Mouse (Mus musculus): Measurements from ENCODE around the gene Dhcr24.

Dhcr24 gene

GRCm38 (mm10) chr4:106606639-106607554 is 46.1 kb downstream of the Dhcr24 start:
- DNase-seq (ENCODE audit: low spot score in 2 of 2): no peak

DNA sequence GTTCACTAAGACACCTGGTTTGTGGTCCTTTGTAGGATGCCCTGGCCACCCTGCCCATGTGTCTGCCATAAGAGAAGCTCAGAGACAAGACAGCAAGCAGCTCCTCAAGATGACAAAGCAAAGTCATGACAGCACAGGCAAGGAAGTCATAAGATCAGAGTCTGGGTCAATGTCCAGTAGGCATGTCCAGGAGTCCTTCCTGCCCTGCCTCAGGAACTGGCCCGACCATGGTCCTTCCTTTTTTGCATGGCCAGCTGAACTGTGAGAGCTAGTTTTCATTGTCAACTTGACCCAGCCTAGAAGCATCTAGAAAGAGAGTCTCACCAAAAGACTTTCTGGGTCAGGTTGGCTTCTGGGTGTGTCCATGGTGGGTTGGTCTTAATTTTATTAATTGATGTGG is 47.1 kb downstream of the Dhcr24 start:
- DNase-seq (ENCODE audit: low spot score in 2 of 2): no peak

DNA sequence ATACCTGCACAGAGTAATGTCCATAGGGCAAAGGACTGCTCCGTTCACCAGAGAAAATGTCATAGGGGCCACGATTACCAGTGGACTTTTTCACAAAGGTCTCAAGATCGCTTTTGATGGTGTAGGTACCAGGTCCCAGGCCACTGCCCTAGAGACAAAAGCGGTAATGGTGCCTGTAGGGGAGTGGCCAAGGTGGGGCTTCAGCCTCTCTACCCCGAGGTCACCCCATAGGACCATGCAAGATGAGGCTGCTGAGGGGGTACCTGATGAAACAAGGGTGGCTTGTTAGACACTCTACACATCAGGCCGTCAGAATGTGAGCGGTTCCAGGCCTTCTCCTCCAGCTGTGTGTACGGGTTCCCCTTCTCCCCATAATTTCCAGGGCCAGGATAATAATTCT is 52.3 kb downstream of the Dhcr24 start:
- DNase-seq (ENCODE audit: low spot score in 2 of 2): no peak

DNA sequence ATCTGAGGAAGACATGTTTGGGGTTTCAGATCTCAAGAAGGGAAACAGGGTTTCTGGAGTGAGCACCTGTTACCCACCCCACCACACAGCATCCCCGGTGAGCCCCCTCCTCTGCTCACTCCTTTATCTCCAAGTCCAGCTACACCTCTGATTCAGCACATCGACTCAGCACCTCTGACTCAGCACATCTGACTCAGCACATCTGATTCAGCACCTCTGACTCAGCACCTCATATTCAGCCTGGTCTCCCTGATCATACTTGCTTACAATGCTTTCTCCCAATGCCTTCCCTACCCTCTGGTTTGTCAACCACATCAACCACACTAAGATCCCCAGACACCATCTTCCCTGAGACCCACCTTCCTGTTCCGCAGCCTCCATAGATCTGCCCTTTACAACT is 52.7 kb downstream of the Dhcr24 start:
- peak in 1 of 2 experiments; percentile 13 for DNase-seq (ENCODE audit: low spot score in 2 of 2)

DNA sequence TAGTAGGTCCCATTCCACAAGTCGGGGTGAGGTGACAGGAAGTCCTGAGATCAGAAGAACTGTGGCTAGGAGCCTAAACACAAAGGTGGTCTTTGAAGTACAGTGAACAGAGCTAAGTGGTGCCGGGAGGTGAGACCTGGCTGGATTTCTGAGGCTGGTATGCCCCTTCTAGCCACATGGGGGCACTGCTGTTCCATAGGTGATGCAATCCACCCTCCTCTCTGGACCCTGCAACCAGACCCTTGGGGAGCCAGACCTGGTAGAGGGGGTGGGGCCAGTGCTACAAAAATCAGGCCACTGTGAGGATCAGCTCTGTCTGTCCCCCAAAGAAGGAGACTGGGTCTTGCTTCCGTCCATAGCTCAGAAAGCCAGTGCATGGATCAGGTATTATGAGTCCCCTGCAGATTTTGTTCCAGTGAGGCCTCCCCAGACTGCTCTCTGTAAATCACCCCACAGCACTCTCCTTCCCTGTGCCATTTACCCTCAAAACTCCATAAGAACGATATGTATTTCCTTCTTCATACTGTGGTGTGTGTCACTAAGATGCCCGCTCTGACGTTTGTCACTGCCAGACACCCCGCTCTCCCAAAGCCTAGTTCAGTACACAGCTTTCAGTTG is 53.5 kb downstream of the Dhcr24 start:
- peak; percentile 30 to 32 for DNase-seq (ENCODE audit: low spot score in 2 of 2)

GRCm38 (mm10) chr4:106614881-106615280 is 54.0 kb downstream of the Dhcr24 start:
- no peak for DNase-seq (ENCODE audit: low spot score in 2 of 2)

DNA sequence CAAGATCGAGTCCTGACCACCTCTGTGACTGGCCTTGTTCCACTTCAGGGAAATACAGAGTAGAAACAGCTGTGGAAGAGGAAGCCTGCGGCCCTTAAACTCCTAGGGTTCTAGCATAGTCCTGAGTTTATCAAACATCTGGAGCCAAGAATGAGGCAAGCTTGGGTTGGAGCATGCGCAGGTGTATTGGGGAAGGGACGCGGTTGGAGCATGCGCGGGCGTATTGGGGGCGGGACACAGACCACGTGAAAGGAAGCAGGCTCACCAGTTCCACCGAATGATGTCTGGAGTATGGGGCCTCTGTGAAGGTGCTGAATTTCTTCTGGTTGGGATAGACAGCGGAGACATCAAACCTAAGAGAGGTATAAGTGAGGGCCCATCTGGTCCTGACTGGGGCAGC is 54.8 kb downstream of the Dhcr24 start:
- DNase-seq (ENCODE audit: low spot score in 2 of 2): no peak

DNA sequence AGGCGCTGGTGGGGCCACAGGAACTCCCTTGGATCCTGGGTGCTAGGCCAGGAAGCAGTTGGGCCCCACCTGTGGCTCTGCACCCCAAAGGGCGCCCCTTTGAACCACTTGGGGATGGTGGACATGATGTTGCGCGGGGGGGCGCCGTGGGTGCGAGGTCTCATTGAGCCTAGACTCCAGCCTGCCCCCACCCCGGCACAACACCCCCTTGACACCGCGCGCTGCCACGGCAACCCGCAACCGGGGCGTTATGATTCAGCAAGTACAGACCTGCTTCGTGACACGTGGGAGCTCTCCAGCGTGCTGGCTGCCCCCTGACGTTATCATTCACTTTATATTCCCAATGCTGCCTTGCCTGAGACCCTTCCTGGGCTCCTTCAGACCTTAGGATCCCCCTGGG is 56.2 kb downstream of the Dhcr24 start, which contains the start of gene Lexm:
TSS of gene Lexm (minus strand) at position 186 of the 400 bp plus-strand sequence.
- DNase-seq (ENCODE audit: low spot score in 2 of 2): no peak

- no peak for DNase-seq (ENCODE audit: low spot score in 2 of 2)
These were observed 58.1 kb downstream of the Dhcr24 start for GRCm38 (mm10) chr4:106618898-106619297.

DNA sequence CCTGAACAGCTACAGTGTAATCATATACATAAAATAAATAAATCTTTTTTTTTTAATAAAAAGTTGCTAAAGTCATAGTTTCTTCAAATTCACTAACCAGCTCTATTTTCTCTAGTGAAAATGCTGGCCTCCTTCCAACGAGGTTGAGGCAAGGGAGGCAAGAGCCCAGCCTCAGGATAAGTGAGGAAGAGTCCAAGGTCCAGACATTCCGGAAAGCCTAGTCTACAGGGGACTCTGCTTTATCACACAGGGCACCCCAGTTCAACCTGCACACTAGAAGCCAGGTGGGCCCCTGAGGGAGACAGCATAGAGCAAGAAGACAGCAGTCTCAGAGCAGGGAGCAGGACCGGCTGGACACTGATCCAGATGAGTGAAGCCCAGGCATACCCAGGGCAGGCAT is 60.6 kb downstream of the Dhcr24 start:
- no peak for DNase-seq (ENCODE audit: low spot score in 2 of 2)

DNA sequence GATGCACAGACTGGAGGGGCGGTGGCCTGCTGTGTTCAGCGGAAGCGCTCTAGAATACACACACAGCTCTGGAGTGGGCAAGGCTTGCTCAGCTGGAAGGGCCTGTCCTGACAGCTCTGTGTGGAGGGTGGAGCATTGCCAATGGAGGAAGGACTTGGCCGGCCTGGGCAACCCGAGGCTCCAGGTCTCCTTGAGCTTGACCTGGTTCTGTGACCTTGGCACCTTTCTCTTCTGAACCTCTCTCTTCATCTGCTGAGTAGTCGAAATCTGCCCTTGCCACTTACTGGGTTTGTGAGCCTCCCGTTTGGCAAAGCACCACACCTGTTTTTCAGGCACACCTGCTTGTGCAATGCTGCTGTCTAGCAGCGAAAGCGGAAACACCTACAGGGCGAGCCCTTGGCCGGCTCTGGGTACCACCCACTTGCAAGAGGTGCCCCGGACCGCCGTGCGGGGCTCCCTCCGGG is 61.2 kb downstream of the Dhcr24 start, which contains the start of gene Ttc22:
TSS of gene Ttc22 (plus strand) at position 403 of the 464 bp plus-strand sequence.
- no peak for DNase-seq (ENCODE audit: low spot score in 2 of 2)

- DNase-seq (ENCODE audit: low spot score in 2 of 2): no peak
These were observed 61.9 kb downstream of the Dhcr24 start for GRCm38 (mm10) chr4:106622712-106623111.

- no peak for DNase-seq (ENCODE audit: low spot score in 2 of 2)
These were observed 63.4 kb downstream of the Dhcr24 start for GRCm38 (mm10) chr4:106624271-106624670.

- no peak for DNase-seq (ENCODE audit: low spot score in 2 of 2)
These were observed 67.0 kb downstream of the Dhcr24 start for GRCm38 (mm10) chr4:106627809-106628208.

DNA sequence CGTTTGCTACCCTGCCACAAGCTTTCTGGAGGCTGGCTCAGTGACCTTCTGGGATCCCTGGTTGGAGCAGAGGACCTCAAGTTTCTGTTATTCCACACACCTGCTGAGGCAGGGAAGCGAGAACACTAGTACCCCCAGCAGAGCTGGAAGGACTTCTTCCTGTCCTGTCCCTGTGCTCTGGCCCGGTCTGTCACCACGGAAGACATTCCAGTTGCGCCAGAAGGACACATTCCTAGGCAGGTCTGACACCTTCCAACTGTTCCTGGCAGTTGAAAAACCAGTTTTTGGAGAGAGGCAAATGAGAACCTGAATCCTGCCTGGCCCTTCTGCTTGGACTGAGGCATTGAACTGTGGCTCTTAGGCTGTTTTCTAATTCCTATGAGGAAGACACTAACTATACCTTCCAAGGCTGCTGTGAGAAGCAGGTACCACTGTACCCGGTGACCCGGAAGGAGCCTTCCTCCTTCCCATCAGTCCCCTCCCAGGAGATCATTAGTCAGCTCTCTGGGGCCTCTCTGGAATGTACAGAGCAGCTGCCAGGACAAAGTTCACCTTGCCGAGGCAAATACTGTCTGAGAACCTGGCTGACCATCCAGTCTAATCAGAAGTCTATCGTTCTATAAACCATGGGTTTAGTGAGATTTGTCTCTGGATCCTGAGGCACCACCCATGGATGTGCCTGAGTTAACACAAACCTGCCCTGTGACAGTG is 68.0 kb downstream of the Dhcr24 start:
- no peak for DNase-seq (ENCODE audit: low spot score in 2 of 2)

DNA sequence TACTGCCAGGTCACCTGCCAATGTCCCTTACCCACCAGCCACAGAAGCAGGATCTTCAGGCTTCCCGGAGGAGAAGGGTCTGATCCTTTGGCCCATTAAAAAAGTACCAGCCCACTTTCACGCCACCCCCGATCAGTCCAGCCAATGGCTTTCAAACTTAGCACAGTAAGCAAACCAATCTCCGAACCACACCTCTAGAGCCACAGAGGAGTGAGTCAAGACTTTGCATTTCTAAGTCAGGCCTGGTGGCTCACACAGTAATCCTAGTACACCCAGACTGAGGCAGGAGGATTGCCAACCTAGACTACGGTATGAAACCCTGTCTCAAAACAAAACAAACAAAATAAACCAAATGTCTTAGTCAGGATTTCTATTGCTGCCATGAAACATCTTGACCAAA is 68.5 kb downstream of the Dhcr24 start:
- no peak for DNase-seq (ENCODE audit: low spot score in 2 of 2)

DNA sequence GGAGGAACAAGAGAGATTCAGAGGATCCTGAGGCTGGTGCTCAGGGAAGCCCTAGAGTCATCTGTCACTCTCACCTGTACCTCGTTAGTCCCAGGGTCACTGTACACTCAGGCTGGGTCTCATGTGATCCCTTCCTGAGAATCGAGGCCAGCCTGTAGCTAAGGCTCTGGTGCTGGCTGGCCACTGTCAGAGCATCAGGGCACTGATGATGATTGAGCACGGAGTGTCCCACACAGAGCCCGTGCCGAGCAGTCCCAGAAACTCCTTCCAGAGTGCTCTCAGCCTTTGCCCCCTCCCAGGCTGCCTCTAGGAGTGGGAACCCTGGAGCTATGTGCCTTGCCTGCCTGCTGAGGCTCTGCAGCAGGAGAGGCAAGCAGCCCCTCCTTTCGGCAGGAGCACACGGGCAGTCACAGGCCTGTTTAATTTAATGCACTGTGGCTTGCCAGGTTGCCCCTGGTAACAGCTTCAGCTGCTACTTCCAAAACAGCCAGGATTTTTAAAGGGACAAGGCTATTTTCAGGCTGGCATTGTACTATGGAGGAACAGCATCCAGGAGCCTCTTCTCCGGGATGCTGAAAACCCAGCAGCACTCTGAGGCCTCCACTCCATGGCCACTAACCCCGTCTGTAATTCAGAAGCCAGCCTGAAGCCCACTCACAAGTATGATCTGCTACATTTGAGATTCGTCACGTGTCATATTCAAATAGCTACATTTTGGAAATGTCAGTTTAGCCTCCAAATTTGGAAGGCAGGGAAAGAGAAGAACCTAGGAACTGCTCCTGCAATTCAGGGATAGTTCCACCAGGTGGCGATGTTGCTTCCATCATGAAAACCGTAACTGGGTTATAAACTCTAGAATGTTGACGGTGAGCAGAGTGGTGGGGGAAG is 69.7 kb downstream of the Dhcr24 start:
- peak; percentile 8 to 20 for DNase-seq (ENCODE audit: low spot score in 2 of 2)

GRCm38 (mm10) chr4:106632313-106632712 is 71.5 kb downstream of the Dhcr24 start:
- DNase-seq (ENCODE audit: low spot score in 2 of 2): no peak

DNA sequence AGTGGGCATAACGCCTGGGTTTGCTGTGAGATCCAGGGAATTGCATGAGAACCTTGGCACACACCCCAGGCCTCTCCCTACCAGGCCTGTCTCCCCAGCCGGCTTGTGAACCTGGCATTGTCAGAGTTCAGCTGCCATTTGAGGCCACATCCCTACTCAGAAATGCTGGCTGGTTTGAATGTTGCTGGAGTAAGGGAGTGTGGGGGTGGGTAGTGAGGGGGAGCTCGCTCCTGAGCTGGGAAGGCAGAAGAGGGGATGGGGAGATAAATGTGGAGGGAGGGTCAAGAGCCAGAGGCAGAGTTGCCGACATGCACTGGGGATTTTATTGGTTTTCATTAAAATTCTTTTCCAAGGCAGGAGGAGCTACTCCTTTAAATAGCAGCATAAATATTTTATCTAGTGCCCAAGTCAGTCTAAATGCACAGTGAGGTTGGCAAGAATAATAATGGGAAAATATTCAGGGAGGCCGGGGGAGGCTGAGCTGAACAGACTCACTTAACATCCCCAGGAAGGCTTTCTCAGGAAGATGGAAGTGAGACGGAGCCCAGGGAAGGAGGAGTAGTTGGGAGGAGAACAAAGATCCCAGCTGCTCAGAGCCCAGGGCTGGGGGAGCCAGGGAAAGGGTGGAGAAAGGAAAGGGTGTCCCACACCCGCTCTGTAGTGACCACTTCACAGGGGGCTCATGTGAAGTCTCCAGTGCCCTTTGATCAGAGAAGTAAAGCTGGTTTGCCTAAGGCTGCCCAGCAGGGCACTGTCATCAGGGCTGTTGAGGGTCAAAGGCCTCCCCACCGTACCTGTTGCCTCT is 72.6 kb downstream of the Dhcr24 start:
- DNase-seq (ENCODE audit: low spot score in 2 of 2): no peak

GRCm38 (mm10) chr4:106634086-106634479 is 73.2 kb downstream of the Dhcr24 start:
- DNase-seq (ENCODE audit: low spot score in 2 of 2): no peak
